Mouse (Mus musculus): ENCODE results near the gene 9530077C05Rik. TPM values are rescaled to one million over a fixed set of nuclear protein-coding genes. Genes with fewer than 3 reads are reported as not detected.

Gene 9530077C05Rik
- polyA plus RNA-seq, 1 experiment from 2014 or later = 2.0 TPM

DNA sequence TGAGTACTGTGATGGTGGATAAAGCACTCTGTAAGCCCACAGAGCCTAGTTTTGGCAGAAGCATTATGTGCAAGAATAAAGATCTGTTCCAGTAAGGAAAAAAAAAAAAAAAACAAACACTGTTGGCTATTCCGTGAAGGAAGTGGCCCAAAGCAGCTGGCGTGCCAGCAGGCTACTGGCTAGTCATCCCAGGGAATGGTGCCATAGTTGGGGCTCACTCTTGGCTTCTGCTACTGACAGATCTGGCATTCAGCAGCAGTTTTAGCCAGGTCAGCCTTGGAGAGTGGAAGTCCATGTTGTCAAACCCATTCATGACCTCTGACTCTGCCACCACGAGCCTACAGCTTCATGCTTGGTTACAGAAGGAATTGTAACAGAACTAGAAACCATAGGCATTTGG, 50.6 kb downstream of the 9530077C05Rik start:
- Histone ChIP-seq H3K27me3 (no peaks in the 10 kb centered on the region), H3K9me3 (replicated peaks) (no peaks in the 10 kb centered on the region), H3K9ac (no peak overlapping the region), H3K4me1 (replicated peaks) (0 out of 2 replicates have a peak, but pooled peaks cover 4% of the 10 kb centered on the region), H3K4me2 (no peak overlapping the region), H3K4me3 (no peak overlapping the region), H3K36me3 (peaks cover 27% of the 10 kb centered on the region), H3K27ac (no peak overlapping the region)
- 92% methylated on average over 3 of the region's 3 CpGs for WGBS
- ATAC-seq (replicated peaks; ENCODE audit: insufficient number of reproducible peaks, insufficient read depth, low FRiP score, low read depth) = no peak

DNA sequence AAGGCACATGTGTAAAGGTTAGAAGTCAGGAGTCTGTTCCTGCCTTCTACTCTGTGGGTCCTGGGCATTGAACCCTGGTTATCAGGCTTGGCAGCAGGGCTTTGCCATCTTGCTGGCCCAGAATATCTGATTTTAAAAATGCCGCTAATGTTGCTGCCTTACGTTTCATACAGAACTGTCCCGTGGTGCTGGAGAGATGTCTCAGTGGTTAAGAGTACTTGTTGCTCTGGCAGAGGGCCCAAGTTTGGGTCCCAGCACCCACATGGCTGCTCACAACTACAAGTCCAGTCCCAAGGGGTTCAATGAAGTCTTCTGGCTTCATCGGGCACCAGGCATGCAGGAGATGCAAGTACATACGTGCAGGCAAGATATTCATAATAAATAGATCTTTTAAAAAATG, 54.9 kb downstream of the 9530077C05Rik start:
- ATAC-seq (replicated peaks; ENCODE audit: insufficient number of reproducible peaks, insufficient read depth, low FRiP score, low read depth) = no peak
- WGBS = 93% methylated on average over 5 of the region's 5 CpGs

DNA sequence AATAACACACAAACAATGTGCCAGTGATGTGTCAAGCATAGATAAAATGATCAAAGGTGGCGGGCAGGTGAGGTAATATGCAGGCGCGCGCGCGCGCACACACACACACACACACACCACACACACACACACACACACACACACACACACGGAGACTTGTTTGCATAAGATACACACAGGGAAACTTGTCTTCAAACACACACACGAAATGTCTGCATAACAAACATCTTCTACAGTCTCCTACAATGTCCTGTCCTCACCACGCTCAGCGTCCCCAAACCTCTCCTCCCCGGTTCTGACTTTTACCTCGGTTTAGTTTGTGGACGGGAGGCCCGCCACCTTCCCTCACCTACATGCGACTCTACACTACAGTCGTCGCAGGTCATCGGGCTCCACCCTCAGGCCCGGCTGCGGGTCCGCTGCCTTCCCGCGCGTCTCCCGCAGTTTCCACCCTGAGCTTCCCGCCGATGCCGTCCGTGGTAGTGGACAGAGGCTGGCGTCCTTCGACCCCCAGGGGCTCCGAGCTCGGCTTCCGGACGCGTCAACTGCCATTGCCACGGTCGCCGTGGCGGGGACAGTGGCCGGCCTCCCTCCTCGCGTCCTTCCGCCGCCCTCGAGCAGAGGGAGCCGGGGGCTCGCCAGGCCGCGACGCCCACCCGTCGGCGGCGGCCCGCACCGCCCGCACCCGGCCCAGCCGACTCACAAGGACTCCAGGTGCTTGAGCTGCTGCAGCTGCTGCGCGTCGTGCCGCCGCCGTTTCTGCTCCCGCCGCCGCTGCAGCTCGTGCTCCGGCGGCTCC, 56.3 kb downstream of the 9530077C05Rik start:
- Histone ChIP-seq H3K4me2 (peak overlapping the region; percentile 80), H3K9me3 (replicated peaks) (no peaks in the 10 kb centered on the region), H3K9ac (peak overlapping the region; percentile 91), H3K4me1 (replicated peaks) (0 out of 2 replicates have a peak, but pooled peaks cover 6% of the 10 kb centered on the region), H3K27ac (peak overlapping the region; percentile 92), H3K36me3 (peaks cover 11% of the 10 kb centered on the region; the same call in 1 of the 2 replicates), H3K4me3 (peak overlapping the region; percentile 90), H3K27me3 (no peaks in the 10 kb centered on the region)
- ATAC-seq (replicated peaks; ENCODE audit: insufficient number of reproducible peaks, insufficient read depth, low FRiP score, low read depth) = peak; percentile 72
- under 1% methylated on average over 67 of the region's 73 CpGs for WGBS

More for the DNA sequence above, 54.9 kb downstream of the 9530077C05Rik start:
- peaks cover 16% of the 10 kb centered on the region for H3K36me3 ChIP-seq
- no peaks in the 10 kb centered on the region for H3K27me3 ChIP-seq
- H3K27ac ChIP-seq = no peak overlapping the region
- H3K9me3 ChIP-seq (replicated peaks) = no peaks in the 10 kb centered on the region
- 0 out of 2 replicates have a peak, but pooled peaks cover 6% of the 10 kb centered on the region for H3K4me1 ChIP-seq (replicated peaks)
- no peak overlapping the region for H3K9ac ChIP-seq
- H3K4me2 ChIP-seq = no peak overlapping the region
- H3K4me3 ChIP-seq = no peak overlapping the region

DNA sequence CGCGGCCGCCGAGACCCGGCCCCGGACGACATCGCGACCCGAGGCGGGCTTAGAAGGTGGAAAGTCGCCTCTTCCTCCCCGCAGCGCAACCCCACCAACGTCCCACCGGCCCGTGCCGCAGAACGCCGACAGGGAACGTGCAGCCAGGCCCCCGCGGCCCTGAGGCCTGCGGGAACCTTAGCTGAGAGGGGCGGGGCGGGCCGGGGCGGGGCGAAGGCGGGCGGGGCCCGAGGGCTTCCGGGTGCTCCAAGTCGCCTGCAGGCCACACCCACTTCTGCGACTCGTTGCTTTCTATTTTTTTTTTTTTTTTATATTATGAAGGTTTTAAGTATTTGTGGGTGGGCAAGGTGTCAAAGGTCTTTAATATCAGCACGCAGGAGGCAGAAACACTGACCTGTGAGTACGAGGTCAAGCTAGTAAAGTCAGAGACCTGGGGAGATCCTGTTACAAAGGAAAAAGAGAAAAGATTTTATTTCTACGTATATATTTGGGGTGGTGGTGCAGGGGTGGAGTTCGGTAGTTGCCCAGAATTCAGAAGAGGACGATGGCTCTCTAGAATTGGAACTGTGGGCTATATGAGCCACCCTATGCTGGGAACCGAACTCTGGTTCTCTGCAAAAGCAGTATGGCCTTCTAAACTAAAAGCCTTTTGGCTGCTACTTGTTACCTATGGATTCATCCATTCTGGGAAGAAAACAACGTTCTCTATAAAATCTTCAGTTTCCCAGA, 57.0 kb downstream of the 9530077C05Rik start:
- H3K4me3 ChIP-seq = peak overlapping the region; percentile 90
- 3% methylated on average over 43 of the region's 43 CpGs for WGBS
- no peaks in the 10 kb centered on the region for H3K9me3 ChIP-seq (replicated peaks)
- ATAC-seq (replicated peaks; ENCODE audit: insufficient number of reproducible peaks, insufficient read depth, low FRiP score, low read depth) = peak; percentile 87
- peak overlapping the region; percentile 92 for H3K27ac ChIP-seq
- peak overlapping the region; percentile 91 for H3K9ac ChIP-seq
- 0 out of 2 replicates have a peak, but pooled peaks cover 6% of the 10 kb centered on the region for H3K4me1 ChIP-seq (replicated peaks)
- peak overlapping the region; percentile 80 for H3K4me2 ChIP-seq
- H3K27me3 ChIP-seq = no peaks in the 10 kb centered on the region
- H3K36me3 ChIP-seq = peaks cover 11% of the 10 kb centered on the region; the same call in 1 of the 2 replicates

DNA sequence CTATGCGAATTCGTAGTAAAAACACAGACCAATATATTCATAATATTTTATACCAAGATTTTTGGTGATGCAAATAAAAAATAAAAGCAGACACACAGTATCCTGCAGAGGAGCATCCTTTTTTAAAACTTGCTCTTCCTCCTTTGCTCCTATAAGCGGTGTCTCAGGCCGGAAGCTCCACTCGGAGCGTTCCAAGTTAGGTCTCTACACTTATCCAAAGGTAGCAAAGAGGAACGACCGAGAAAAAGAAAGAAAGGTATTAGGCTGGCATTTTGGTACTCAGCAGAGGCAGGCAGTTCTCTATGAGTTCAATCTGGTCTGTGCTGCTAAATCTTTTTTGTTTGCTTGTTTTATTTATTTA, 57.6 kb downstream of the 9530077C05Rik start:
- WGBS = 71% methylated on average over 8 of the region's 8 CpGs
- ATAC-seq (replicated peaks; ENCODE audit: insufficient number of reproducible peaks, insufficient read depth, low FRiP score, low read depth) = no peak
- Histone ChIP-seq H3K4me3 (no peak overlapping the region), H3K27ac (no peak overlapping the region), H3K4me2 (no peak overlapping the region), H3K9ac (no peak overlapping the region), H3K4me1 (replicated peaks) (0 out of 2 replicates have a peak, but pooled peaks cover 6% of the 10 kb centered on the region), H3K9me3 (replicated peaks) (no peaks in the 10 kb centered on the region), H3K36me3 (peaks cover 11% of the 10 kb centered on the region; the same call in 1 of the 2 replicates), H3K27me3 (no peaks in the 10 kb centered on the region)

DNA sequence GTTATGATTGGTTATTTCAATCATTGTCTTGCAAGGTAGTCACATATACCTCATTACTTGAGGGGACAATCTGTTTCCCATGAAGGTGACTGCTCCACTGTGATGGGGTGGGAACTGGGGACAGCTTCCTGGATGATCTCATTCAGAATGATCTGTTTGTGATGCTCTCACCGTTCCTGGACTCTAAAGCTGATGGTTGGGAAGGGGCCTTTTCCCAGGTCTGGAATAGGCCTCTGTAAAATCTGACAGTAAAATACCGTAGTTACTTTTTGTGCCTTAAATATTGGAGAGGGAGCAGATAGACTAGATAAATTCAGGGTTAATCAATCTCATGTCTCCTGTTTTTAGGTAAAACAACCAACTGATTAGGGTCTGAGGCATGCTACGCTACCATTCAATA, 58.3 kb downstream of the 9530077C05Rik start, which contains the start of gene Rp9:
Gene Rp9, minus strand, starts transcription at position 101 of the 400 bp plus-strand sequence.
- H3K36me3 ChIP-seq = peaks cover 11% of the 10 kb centered on the region; the same call in 1 of the 2 replicates
- H3K4me1 ChIP-seq (replicated peaks) = 0 out of 2 replicates have a peak, but pooled peaks cover 6% of the 10 kb centered on the region
- H3K4me2 ChIP-seq = peak within 1 kb of the TSS; percentile 80
- no peak for ATAC-seq (replicated peaks; ENCODE audit: insufficient number of reproducible peaks, insufficient read depth, low FRiP score, low read depth)
- 77% methylated on average over 3 of the region's 3 CpGs for WGBS
- no peaks in the 10 kb centered on the region for H3K9me3 ChIP-seq (replicated peaks)
- 0 out of 2 replicates have a peak within 1 kb of the TSS, but pooled peaks have one; percentile 18 for H3K9ac ChIP-seq
- peak within 1 kb of the TSS; percentile 90 for H3K4me3 ChIP-seq
- no peaks in the 10 kb centered on the region for H3K27me3 ChIP-seq
- peak within 1 kb of the TSS; percentile 92; the same call in 1 of the 2 replicates for H3K27ac ChIP-seq

DNA sequence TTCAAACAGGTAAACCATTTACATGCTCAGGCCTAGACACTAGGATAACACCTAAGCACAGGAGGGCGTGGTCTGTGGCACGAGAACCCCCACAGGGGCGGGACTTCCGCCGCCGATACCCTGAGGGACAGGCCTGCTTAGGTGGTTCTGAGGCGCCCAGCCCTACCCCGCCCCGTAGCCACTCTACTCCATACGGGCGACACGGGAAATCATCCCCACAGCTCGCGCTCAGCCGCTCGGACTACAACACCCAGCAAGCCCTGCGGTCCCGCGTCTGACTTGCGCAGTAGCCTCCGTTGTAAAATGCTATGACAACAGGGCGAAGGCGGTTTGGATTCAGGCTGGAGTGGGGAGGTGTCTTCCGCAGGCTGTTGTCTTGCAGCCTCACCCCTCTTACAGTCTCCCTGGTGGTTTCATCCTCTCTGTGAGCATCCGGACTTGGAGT, 64.1 kb downstream of the 9530077C05Rik start, which contains the start of gene Bbs9:
Gene Bbs9, plus strand, starts transcription at position 292 of the 445 bp plus-strand sequence.
- peak; percentile 99 for ATAC-seq (replicated peaks; ENCODE audit: insufficient number of reproducible peaks, insufficient read depth, low FRiP score, low read depth)
- peak within 1 kb of the TSS; percentile 35 for H3K27ac ChIP-seq
- peaks cover 3% of the 10 kb centered on the region for H3K4me1 ChIP-seq (replicated peaks)
- WGBS = 0% methylated on average over 25 of the region's 25 CpGs
- H3K9ac ChIP-seq = peak within 1 kb of the TSS; percentile 52
- H3K9me3 ChIP-seq (replicated peaks) = no peaks in the 10 kb centered on the region
- H3K4me2 ChIP-seq = peak within 1 kb of the TSS; percentile 93
- peak within 1 kb of the TSS; percentile 63 for H3K4me3 ChIP-seq
- H3K27me3 ChIP-seq = no peaks in the 10 kb centered on the region
- no peaks in the 10 kb centered on the region for H3K36me3 ChIP-seq

DNA sequence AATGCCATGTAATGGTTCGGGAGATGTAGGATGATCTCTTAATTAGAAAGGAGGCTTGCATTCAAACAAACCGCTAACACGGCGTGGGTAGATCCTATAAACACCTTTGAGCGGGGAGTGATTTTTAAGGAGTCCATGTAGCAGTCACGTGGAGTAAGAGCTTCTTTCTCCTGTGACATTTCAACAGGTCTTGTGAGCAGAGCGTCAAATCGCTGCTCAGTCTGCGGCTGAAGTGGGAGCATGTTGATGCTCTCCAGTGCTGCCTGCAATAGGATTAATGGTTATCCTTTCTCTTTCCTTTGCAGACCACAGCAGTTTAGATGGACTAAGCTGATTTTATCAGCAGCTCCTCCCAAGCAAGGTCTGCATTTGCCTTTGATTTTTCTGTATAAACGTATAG, 65.0 kb downstream of the 9530077C05Rik start:
- no peak for ATAC-seq (replicated peaks; ENCODE audit: insufficient number of reproducible peaks, insufficient read depth, low FRiP score, low read depth)
- 5% methylated on average over 10 of the region's 10 CpGs for WGBS

DNA sequence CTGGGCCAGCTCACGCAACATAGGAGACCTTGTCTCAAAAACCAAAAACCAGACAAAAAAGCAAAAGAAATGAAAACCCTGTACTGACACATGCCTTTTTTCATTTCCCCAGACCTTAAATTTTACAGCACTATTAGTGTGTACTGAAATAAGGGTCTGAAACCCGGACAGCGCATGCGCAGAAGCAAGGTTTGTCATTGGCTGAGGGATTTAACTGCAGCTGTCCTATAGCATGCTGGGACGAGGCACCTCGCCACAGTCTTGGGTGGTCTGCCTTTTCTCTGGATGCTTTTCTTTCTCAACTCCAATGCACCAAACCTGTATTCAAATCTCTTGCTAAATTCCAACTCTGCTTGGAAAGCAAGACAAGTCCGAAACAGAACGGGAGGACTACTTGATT, 67.6 kb downstream of the 9530077C05Rik start:
- H3K27ac ChIP-seq = no peak overlapping the region
- H3K4me3 ChIP-seq = no peak overlapping the region
- no peaks in the 10 kb centered on the region for H3K27me3 ChIP-seq
- H3K9ac ChIP-seq = no peak overlapping the region
- no peak overlapping the region for H3K4me2 ChIP-seq
- H3K36me3 ChIP-seq = no peaks in the 10 kb centered on the region
- WGBS = 93% methylated on average over 8 of the region's 8 CpGs
- H3K9me3 ChIP-seq (replicated peaks) = no peaks in the 10 kb centered on the region
- H3K4me1 ChIP-seq (replicated peaks) = peaks cover 3% of the 10 kb centered on the region
- ATAC-seq (replicated peaks; ENCODE audit: insufficient number of reproducible peaks, insufficient read depth, low FRiP score, low read depth) = no peak

More for the DNA sequence above, 65.0 kb downstream of the 9530077C05Rik start:
- no peaks in the 10 kb centered on the region for H3K27me3 ChIP-seq
- H3K9me3 ChIP-seq (replicated peaks) = no peaks in the 10 kb centered on the region
- H3K9ac ChIP-seq = peak overlapping the region; percentile 52
- peaks cover 3% of the 10 kb centered on the region for H3K4me1 ChIP-seq (replicated peaks)
- peak overlapping the region; percentile 35; the same call in 1 of the 2 replicates for H3K27ac ChIP-seq
- H3K4me2 ChIP-seq = peak overlapping the region; percentile 93
- H3K36me3 ChIP-seq = no peaks in the 10 kb centered on the region
- peak overlapping the region; percentile 63 for H3K4me3 ChIP-seq

DNA sequence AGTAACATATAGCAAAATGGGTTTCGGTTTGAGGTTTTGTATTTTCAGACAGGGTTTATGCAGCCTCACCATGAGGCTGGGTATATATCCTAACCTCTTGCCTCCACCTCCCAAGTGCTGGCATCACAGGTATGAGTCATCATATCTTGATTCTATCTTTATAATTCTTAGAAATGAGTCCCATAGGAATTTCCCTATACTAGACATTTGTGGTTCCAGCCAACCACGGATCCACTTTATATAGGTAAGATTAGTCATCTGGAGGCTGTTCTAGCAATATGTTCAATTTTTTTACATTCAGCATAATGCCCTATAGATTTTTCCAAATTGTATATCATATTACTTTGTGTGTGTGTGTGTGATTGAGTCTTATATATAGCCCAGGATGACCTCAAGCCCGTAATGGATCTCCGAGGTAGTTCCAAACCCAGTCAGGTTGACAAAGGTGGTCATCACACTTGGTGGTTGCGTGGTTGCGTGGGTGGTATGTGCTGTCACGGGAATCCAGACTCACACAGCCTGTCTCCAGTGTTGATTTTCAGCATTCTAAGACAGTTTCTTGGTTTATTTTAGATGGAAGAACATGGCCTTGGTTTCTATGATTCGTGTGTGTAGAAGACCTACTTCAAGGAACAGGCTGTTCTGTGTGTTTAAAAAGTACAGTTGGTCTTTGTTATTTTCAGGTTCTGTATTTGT, 72.7 kb downstream of the 9530077C05Rik start:
- Histone ChIP-seq H3K27me3 (no peaks in the 10 kb centered on the region), H3K27ac (no peak overlapping the region), H3K4me1 (replicated peaks) (no peaks in the 10 kb centered on the region), H3K4me3 (no peak overlapping the region), H3K9ac (no peak overlapping the region), H3K36me3 (no peaks in the 10 kb centered on the region), H3K9me3 (replicated peaks) (no peaks in the 10 kb centered on the region), H3K4me2 (no peak overlapping the region)
- ATAC-seq (replicated peaks; ENCODE audit: insufficient number of reproducible peaks, insufficient read depth, low FRiP score, low read depth) = no peak
- 88% methylated on average over 8 of the region's 8 CpGs for WGBS

Measured in heart, embryonic 15.5 days (tissue).